ENCODE assay signal across 13 mouse cellular contexts in the genomic region with DNA sequence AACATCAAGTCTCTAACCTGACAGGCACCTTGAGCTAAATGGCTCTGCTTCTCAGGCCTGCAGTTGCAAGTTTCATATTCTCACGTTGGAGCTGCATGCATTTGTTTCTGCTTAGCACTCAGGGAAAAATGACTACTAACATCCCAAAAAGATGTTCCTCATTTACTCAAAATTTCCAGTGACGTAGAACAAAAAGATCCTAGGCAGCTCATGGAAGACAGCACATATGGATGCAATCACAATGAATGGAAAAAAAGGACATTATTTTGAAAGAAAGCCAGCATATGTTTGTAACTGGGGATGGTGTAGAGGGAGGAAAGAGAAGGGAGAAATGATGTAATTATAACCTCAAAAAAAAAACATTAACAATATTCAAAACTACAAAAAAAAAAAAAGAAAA.
"Had no signal": no experiment of that assay in that cellular context is flagged by ENCODE, and none has a peak within 500 bp of the region (broad histone marks: within the 10 kb centered on the region; RNA-seq: fewer than 3 reads in every experiment).

No protein-coding gene starts in this region.

- H3K27ac ChIP-seq: layer of hippocampus, adult 2 months; liver, embryonic 15.5 days; lung, embryonic 15.5 days; midbrain, embryonic 13.5 days; stomach, postnatal 0 days had no signal

- H3K4me1 ChIP-seq: liver, embryonic 15.5 days; lung, embryonic 15.5 days; midbrain, embryonic 13.5 days had no signal

- ATAC-seq: intestine, embryonic 16.5 days; midbrain, embryonic 13.5 days had no signal

- H3K27me3 ChIP-seq: liver, embryonic 15.5 days; lung, embryonic 15.5 days; midbrain, embryonic 13.5 days had no signal

- H3K4me2 ChIP-seq: liver, embryonic 11.5 days; liver, embryonic 15.5 days; lung, embryonic 15.5 days; midbrain, embryonic 13.5 days had no signal

- H3K4me3 ChIP-seq: layer of hippocampus, adult 2 months; liver, embryonic 15.5 days; lung, embryonic 15.5 days; midbrain, embryonic 13.5 days had no signal

- H3K36me3 ChIP-seq: liver, embryonic 15.5 days; lung, embryonic 15.5 days; midbrain, embryonic 13.5 days had no signal

- DNase-seq: kidney, adult 9 months; kidney, postnatal 10 days; kidney, postnatal 4 days; lung, postnatal 36 days; right cerebral cortex, adult 18-20 months; right cerebral cortex, postnatal 25 days had no signal

- H3K9me3 ChIP-seq: liver, embryonic 15.5 days; lung, embryonic 15.5 days; midbrain, embryonic 13.5 days had no signal

- H3K9ac ChIP-seq: liver, embryonic 15.5 days; lung, embryonic 15.5 days; midbrain, embryonic 13.5 days had no signal
